Mouse (Mus musculus) liver, postnatal 0 days (tissue): ENCODE measurements around the gene Olfr374.

ENCODE experiments used
- CTCF ChIP-seq: sonication (generic); IDR thresholded peaks from 2 replicates; pipeline ENCODE4 v1.5.1; 2016; ENCODE audit warnings: antibody characterized with exemption, low read depth
- EP300 ChIP-seq: IDR thresholded peaks from 2 replicates; pipeline ENCODE4 v1.6.1; 2016; ENCODE audit warnings: antibody characterized with exemption, low read depth, mild to moderate bottlenecking

GRCm38 (mm10) chr8:72147266-72147665 lies 40.4 kb downstream of the Olfr374 start:
- TF ChIP-seq CTCF, result no peak
- no peak; the same call in 1 of the 2 replicates for TF ChIP-seq EP300
